11 mouse cellular contexts compared by ENCODE assay signal in genomic region chr1:88289917-88290316, GRCm38 (mm10). TPM values are rescaled to one million over a fixed set of nuclear protein-coding genes. Genes with fewer than 3 reads are reported as not detected.
DNase-seq lines count a peak whose midpoint lies in the region; ATAC-seq and TF ChIP-seq lines count a peak whose summit lies in the region.
"Had no signal": no experiment of that assay in that cellular context is flagged by ENCODE, and none has a peak within 500 bp of the region (broad histone marks: within the 10 kb centered on the region; RNA-seq: fewer than 3 reads in every experiment).

No protein-coding gene starts in this region.

- 44% methylated on average over 4 of the region's 4 CpGs for WGBS in midbrain, postnatal 0 days
- 43% methylated on average over 4 of the region's 4 CpGs for WGBS in midbrain, embryonic 10.5 days
- 40% methylated on average over 4 of the region's 4 CpGs for WGBS in forebrain, embryonic 10.5 days

- in situ Hi-C loops in Patski (cut with MboI; ENCODE audit: low pct_unique_long_range_greater_than_20kb) = loop anchor here (10.0 to 25.0 kb wide), 2 partner anchors 285 to 453 kb away; partner anchors contain the start of gene Usp40

- intact Hi-C loops in heart, postnatal 36 days (cut with DNase I) = loop anchor here (10.0 kb wide), 1 partner anchor 285 kb away; the partner anchor contains the start of gene Usp40

- peaks cover 74% of the 10 kb centered on the region for H3K9me3 ChIP-seq in midbrain, postnatal 0 days (ENCODE audit: low read length)
- H3K9me3 ChIP-seq in midbrain, embryonic 10.5 days (replicated peaks) = peaks cover 82% of the 10 kb centered on the region
- H3K9me3 ChIP-seq in forebrain, embryonic 10.5 days = peaks cover 81% of the 10 kb centered on the region
- H3K9me3 ChIP-seq: stomach, embryonic 15.5 days had no signal

- DNase-seq in heart, adult 11 months = peak; percentile 91
- DNase-seq in heart, adult 8-10 months (ENCODE audit: low spot score) = no peak
- DNase-seq in midbrain, postnatal 0 days (ENCODE audit: low spot score) = no peak
- DNase-seq in midbrain, embryonic 10.5 days (ENCODE audit: low spot score) = no peak
- no peak for DNase-seq in Patski (ENCODE audit: low read depth, low spot score)
- DNase-seq in heart, postnatal 36 days = peak; percentile 29 to 65
- DNase-seq in splenic B cell, adult 2 months (ENCODE audit: low read depth, low spot score) = peak; percentile 74
- DNase-seq in forebrain, embryonic 10.5 days (ENCODE audit: extremely low spot score, low spot score) = no peak

- no peak for ATAC-seq in midbrain, postnatal 0 days (ENCODE audit: low FRiP score)
- no peak for ATAC-seq in Patski

- H3K27me3 ChIP-seq in midbrain, postnatal 0 days (ENCODE audit: insufficient read depth, low read length) = no peaks in the 10 kb centered on the region
- no peaks in the 10 kb centered on the region for H3K27me3 ChIP-seq in midbrain, embryonic 10.5 days (ENCODE audit: low read depth, poor library complexity, severe bottlenecking)
- peaks cover 7% of the 10 kb centered on the region for H3K27me3 ChIP-seq in Patski
- no peaks in the 10 kb centered on the region for H3K27me3 ChIP-seq in splenic B cell, adult 2 months (ENCODE audit: control insufficient read depth, insufficient read depth, low read length, poor library complexity, severe bottlenecking)
- H3K27me3 ChIP-seq in forebrain, embryonic 10.5 days (ENCODE audit: poor library complexity, severe bottlenecking) = no peaks in the 10 kb centered on the region
- H3K27me3 ChIP-seq: stomach, embryonic 15.5 days had no signal

- no peak overlapping the region for H3K4me3 ChIP-seq in midbrain, postnatal 0 days (ENCODE audit: low read depth, low read length)
- H3K4me3 ChIP-seq in midbrain, embryonic 10.5 days = no peak overlapping the region
- H3K4me3 ChIP-seq in forebrain, embryonic 10.5 days = no peak overlapping the region
- H3K4me3 ChIP-seq: stomach, embryonic 15.5 days had no signal

- no peaks in the 10 kb centered on the region for H3K36me3 ChIP-seq in midbrain, postnatal 0 days (ENCODE audit: insufficient read depth, low read length)
- no peaks in the 10 kb centered on the region for H3K36me3 ChIP-seq in midbrain, embryonic 10.5 days
- H3K36me3 ChIP-seq in splenic B cell, adult 2 months (ENCODE audit: control insufficient read depth, insufficient read depth, low read length, poor library complexity, severe bottlenecking) = no peaks in the 10 kb centered on the region
- H3K36me3 ChIP-seq in forebrain, embryonic 10.5 days (replicated peaks) = no peaks in the 10 kb centered on the region
- H3K36me3 ChIP-seq: stomach, embryonic 15.5 days had no signal

- no peak overlapping the region for H3K9ac ChIP-seq in midbrain, postnatal 0 days (replicated peaks; ENCODE audit: low read length, poor library complexity, severe bottlenecking)
- H3K9ac ChIP-seq: stomach, embryonic 15.5 days had no signal

- H3K27ac ChIP-seq in midbrain, postnatal 0 days (ENCODE audit: low read depth, low read length) = no peak overlapping the region
- H3K27ac ChIP-seq in midbrain, embryonic 10.5 days (replicated peaks) = no peak overlapping the region
- H3K27ac ChIP-seq in forebrain, embryonic 10.5 days = no peak overlapping the region
- H3K27ac ChIP-seq: macrophage; stomach, embryonic 15.5 days had no signal

- H3K4me1 ChIP-seq in midbrain, postnatal 0 days (ENCODE audit: insufficient read depth, low read length) = no peaks in the 10 kb centered on the region
- H3K4me1 ChIP-seq in midbrain, embryonic 10.5 days = no peaks in the 10 kb centered on the region
- H3K4me1 ChIP-seq in forebrain, embryonic 10.5 days = no peaks in the 10 kb centered on the region
- H3K4me1 ChIP-seq: stomach, embryonic 15.5 days had no signal

- CTCF ChIA-PET in Patski (lab: Charles Lee) = interaction anchor here (0.9 to 2.1 kb wide), 10 partner anchors 10 to 141 kb away, joined by 3 to 10 read pairs (median 4); partner anchors contain the start of genes Hjurp and Trpm8

- POLR2A ChIA-PET in Patski (lab: Charles Lee) = no interaction called here

- peak; percentile 70 for TF ChIP-seq CTCF in midbrain, postnatal 0 days (IDR thresholded peaks at IDR 0.05)
- peak; percentile 91 for TF ChIP-seq CTCF in Patski (IDR thresholded peaks at IDR 0.05)

- H3K4me2 ChIP-seq in midbrain, postnatal 0 days (ENCODE audit: low read depth, low read length, poor library complexity, severe bottlenecking) = no peak overlapping the region
- H3K4me2 ChIP-seq: stomach, embryonic 15.5 days had no signal

RNA-seq across cellular contexts. Expression of gene Trpm8, which starts 12.5 kb away (rescaled TPM):
- total RNA-seq in heart, adult 8-10 months (2022) = not detected
- 1.2 TPM in 2 replicates for total RNA-seq in midbrain, postnatal 0 days (2014; rRNA removed)
- polyA plus RNA-seq in midbrain, postnatal 0 days (2015; fragmentation: Nextera tagmentation; extraction: Ambion mirVana) = 0.21 and 0.29 TPM in 2 replicates
- not detected in 2 replicates for polyA plus RNA-seq in midbrain, embryonic 10.5 days (2016; fragmentation: Nextera tagmentation; extraction: Ambion mirVana)
- 0.01 TPM for polyA plus RNA-seq in Patski (2021)
- total RNA-seq in heart, postnatal 36 days (2021) = not detected
- polyA plus RNA-seq in forebrain, embryonic 10.5 days (2016; fragmentation: Nextera tagmentation; extraction: Ambion mirVana) = not detected in 2 replicates
- total RNA-seq: heart, adult 18-20 months had no signal
- polyA plus RNA-seq: macrophage; stomach, embryonic 15.5 days had no signal

RNA-seq across cellular contexts. Expression of gene Hjurp, which starts 12.5 kb away (rescaled TPM):
- total RNA-seq in heart, adult 8-10 months (2022) = 10 to 100 TPM; 10.6 to 14.2 (median 11.0) TPM
- 88.0 and 96.8 TPM in 2 replicates for total RNA-seq in midbrain, postnatal 0 days (2014; rRNA removed)
- polyA plus RNA-seq in midbrain, postnatal 0 days (2015; fragmentation: Nextera tagmentation; extraction: Ambion mirVana) = 42.3 and 45.9 TPM in 2 replicates
- 213 and 222 TPM in 2 replicates for polyA plus RNA-seq in midbrain, embryonic 10.5 days (2016; fragmentation: Nextera tagmentation; extraction: Ambion mirVana)
- polyA plus RNA-seq in Patski (2021) = 56.0 TPM
- total RNA-seq in heart, postnatal 36 days (2021) = 10 to 100 TPM; 12.2 to 13.3 TPM
- polyA plus RNA-seq in forebrain, embryonic 10.5 days (2016; fragmentation: Nextera tagmentation; extraction: Ambion mirVana) = 223 and 224 TPM in 2 replicates

Comparison
In these comparisons a context has a peak if more than half of its experiments do, and no peak if none do; other contexts are left out.
1. DNase-seq: peak in heart, adult 11 months (single experiment), heart, postnatal 36 days (2 of 2) and splenic B cell, adult 2 months (single experiment); none in heart, adult 8-10 months (single experiment), midbrain, postnatal 0 days (single experiment), midbrain, embryonic 10.5 days (single experiment), Patski (single experiment) and forebrain, embryonic 10.5 days (single experiment).